Mouse (Mus musculus): Measurements from ENCODE around the gene Ptpn18.
"Not testable (repeated sequence)": the region's sequence is repeated elsewhere in the genome, so short reads cannot be mapped to it uniquely, and the experiment has no call there.

- TF ChIP-seq POLR2A, CTCF (IDR thresholded peaks at IDR 0.05; ENCODE audit: insufficient read depth, low read depth, low read length): not testable (repeated sequence)
Measured at GRCm38 (mm10) chr1:34517797-34518196, 58.2 kb downstream of the Ptpn18 start.
